In genomic region chr7:98770257-98770890, GRCm38 (mm10) we compare ENCODE assay signal across 10 mouse cellular contexts.
DNase-seq lines count a peak whose midpoint lies in the region; ATAC-seq and TF ChIP-seq lines count a peak whose summit lies in the region.
"Had no signal": no experiment of that assay in that cellular context is flagged by ENCODE, and none has a peak within 500 bp of the region (broad histone marks: within the 10 kb centered on the region; RNA-seq: fewer than 3 reads in every experiment).

No protein-coding gene starts in this region.

- H3K9me3 ChIP-seq in hindbrain, embryonic 12.5 days (replicated peaks), result no peaks in the 10 kb centered on the region
- H3K9me3 ChIP-seq in hindbrain, embryonic 13.5 days, result no peaks in the 10 kb centered on the region
- no peaks in the 10 kb centered on the region for H3K9me3 ChIP-seq in MEL (replicated peaks; ENCODE audit: insufficient read depth, low read length)
- H3K9me3 ChIP-seq in embryonic facial prominence, embryonic 15.5 days (replicated peaks), result no peaks in the 10 kb centered on the region
- H3K9me3 ChIP-seq: embryonic facial prominence, embryonic 12.5 days; neural tube, embryonic 15.5 days had no signal

- no peak overlapping the region for H3K9ac ChIP-seq in hindbrain, embryonic 12.5 days
- no peak overlapping the region for H3K9ac ChIP-seq in hindbrain, embryonic 13.5 days
- peak overlapping the region; percentile 44 for H3K9ac ChIP-seq in MEL (ENCODE audit: control insufficient read depth, low read depth, low read length, poor library complexity, severe bottlenecking)
- no peak overlapping the region for H3K9ac ChIP-seq in embryonic facial prominence, embryonic 15.5 days
- H3K9ac ChIP-seq: embryonic facial prominence, embryonic 12.5 days; neural tube, embryonic 15.5 days had no signal

- no peak overlapping the region for H3K27ac ChIP-seq in hindbrain, embryonic 12.5 days
- no peak overlapping the region for H3K27ac ChIP-seq in hindbrain, embryonic 13.5 days
- peak overlapping the region; percentile 43 for H3K27ac ChIP-seq in MEL (ENCODE audit: control insufficient read depth, low read depth, low read length)
- H3K27ac ChIP-seq in embryonic facial prominence, embryonic 15.5 days (replicated peaks), result no peak overlapping the region; the same call in 1 of the 2 replicates
- H3K27ac ChIP-seq in cerebellum, adult 2 months (ENCODE audit: insufficient read depth, low read length), result no peak overlapping the region
- H3K27ac ChIP-seq: embryonic facial prominence, embryonic 12.5 days; neural tube, embryonic 15.5 days had no signal

- TF ChIP-seq EP300 in MEL (IDR thresholded peaks at IDR 0.05; ENCODE audit: low read depth in 1 of 2, low read length in 2 of 2), result no peak

- no peaks in the 10 kb centered on the region for H3K79me2 ChIP-seq in MEL (ENCODE audit: control insufficient read depth, insufficient read depth, low read length, poor library complexity)

- no peaks in the 10 kb centered on the region for H3K27me3 ChIP-seq in hindbrain, embryonic 12.5 days
- peaks cover 12% of the 10 kb centered on the region; the same call in 1 of the 2 replicates for H3K27me3 ChIP-seq in hindbrain, embryonic 13.5 days
- H3K27me3 ChIP-seq in MEL (ENCODE audit: control insufficient read depth in 1 of 2, insufficient read depth in 2 of 2, low read length in 2 of 2), result no peaks in the 10 kb centered on the region
- H3K27me3 ChIP-seq in embryonic facial prominence, embryonic 15.5 days, result no peaks in the 10 kb centered on the region
- no peaks in the 10 kb centered on the region for H3K27me3 ChIP-seq in cerebellum, adult 2 months (ENCODE audit: control insufficient read depth, insufficient read depth, low read length)
- H3K27me3 ChIP-seq: embryonic facial prominence, embryonic 12.5 days had no signal

- peak; percentile 58 to 72; a peak in 3 of 4 replicates for TF ChIP-seq POLR2A in MEL (IDR thresholded peaks at IDR 0.05; ENCODE audit: control insufficient read depth in 1 of 2, insufficient read depth in 1 of 2, low read depth in 1 of 2, low read length in 2 of 2, poor library complexity in 1 of 2)
- TF ChIP-seq POLR2A in cerebellum, adult 2 months (IDR thresholded peaks at IDR 0.05; ENCODE audit: borderline replicate concordance, insufficient read depth, low read length), result no peak

- intact Hi-C loops in gastrocnemius, postnatal 36 days (cut with DNase I), result loop anchor here (10.0 kb wide), 1 partner anchor 286 kb away; the partner anchor contains the start of gene Lrrc32

- TF ChIP-seq CTCF in MEL (IDR thresholded peaks at IDR 0.05 in 2 of 3, conservative IDR thresholded peaks at IDR 0.05 in 1 of 3; ENCODE audit: control insufficient read depth in 1 of 3, insufficient read depth in 1 of 3, low read depth in 2 of 3, low read length in 3 of 3, poor library complexity in 1 of 3, severe bottlenecking in 1 of 3), result no peak; a peak in 1 of 6 replicates
- no peak for TF ChIP-seq CTCF in cerebellum, adult 2 months (IDR thresholded peaks at IDR 0.05; ENCODE audit: borderline replicate concordance, insufficient read depth, low read depth, low read length)

- WGBS in hindbrain, embryonic 12.5 days, result 7% methylated on average over 8 of the region's 8 CpGs
- WGBS in hindbrain, embryonic 13.5 days, result 8% methylated on average over 8 of the region's 8 CpGs
- 9% methylated on average over 8 of the region's 8 CpGs for WGBS in embryonic facial prominence, embryonic 15.5 days
- 76% methylated on average over 8 of the region's 8 CpGs for WGBS in cerebellum, adult 2 months

- no peak overlapping the region for H3K4me3 ChIP-seq in hindbrain, embryonic 12.5 days
- H3K4me3 ChIP-seq in hindbrain, embryonic 13.5 days, result no peak overlapping the region
- peak overlapping the region; percentile 21 to 46 for H3K4me3 ChIP-seq in MEL (ENCODE audit: control insufficient read depth in 1 of 2, insufficient read depth in 1 of 2, low read depth in 2 of 2, low read length in 2 of 2)
- no peak overlapping the region for H3K4me3 ChIP-seq in embryonic facial prominence, embryonic 15.5 days (replicated peaks)
- H3K4me3 ChIP-seq in cerebellum, adult 2 months (replicated peaks; ENCODE audit: insufficient read depth, low read depth, low read length), result no peak overlapping the region
- H3K4me3 ChIP-seq: embryonic facial prominence, embryonic 12.5 days; neural tube, embryonic 15.5 days had no signal

- TF ChIP-seq RAD21 in MEL (IDR thresholded peaks at IDR 0.05; ENCODE audit: low read depth, low read length), result no peak; the same call in none of the 2 replicates

- H3K36me3 ChIP-seq in hindbrain, embryonic 12.5 days, result no peaks in the 10 kb centered on the region
- H3K36me3 ChIP-seq in hindbrain, embryonic 13.5 days, result no peaks in the 10 kb centered on the region
- H3K36me3 ChIP-seq in MEL (ENCODE audit: control insufficient read depth in 1 of 2, insufficient read depth in 2 of 2, low read length in 2 of 2), result no peaks in the 10 kb centered on the region
- H3K36me3 ChIP-seq in embryonic facial prominence, embryonic 15.5 days, result no peaks in the 10 kb centered on the region
- H3K36me3 ChIP-seq: embryonic facial prominence, embryonic 12.5 days; neural tube, embryonic 15.5 days had no signal

- DNase-seq in MEL (ENCODE audit: low read depth, low spot score), result peak; percentile 73
- DNase-seq in cerebellum, adult 2 months, result no peak
- DNase-seq in frontal cortex, postnatal 14 days (ENCODE audit: low spot score in 2 of 2), result no peak
- DNase-seq in gastrocnemius, postnatal 36 days, result no peak

- H3K4me2 ChIP-seq in hindbrain, embryonic 12.5 days (replicated peaks), result 0 out of 2 replicates have a peak overlapping the region, but pooled peaks have one; percentile 11
- H3K4me2 ChIP-seq in hindbrain, embryonic 13.5 days, result no peak overlapping the region
- peak overlapping the region; percentile 28 for H3K4me2 ChIP-seq in embryonic facial prominence, embryonic 15.5 days (replicated peaks)
- H3K4me2 ChIP-seq: embryonic facial prominence, embryonic 12.5 days; neural tube, embryonic 15.5 days had no signal

- peaks cover 18% of the 10 kb centered on the region for H3K4me1 ChIP-seq in hindbrain, embryonic 12.5 days
- H3K4me1 ChIP-seq in hindbrain, embryonic 13.5 days (replicated peaks), result peaks cover 6% of the 10 kb centered on the region; the same call in 1 of the 2 replicates
- H3K4me1 ChIP-seq in MEL (ENCODE audit: control insufficient read depth in 1 of 2, insufficient read depth in 2 of 2, low read length in 2 of 2), result peaks cover 3 to 9% of the 10 kb centered on the region in 2 experiments; a peak in 3 of 4 replicates
- H3K4me1 ChIP-seq in embryonic facial prominence, embryonic 15.5 days, result peaks cover 16% of the 10 kb centered on the region
- H3K4me1 ChIP-seq in cerebellum, adult 2 months (ENCODE audit: control insufficient read depth, insufficient read depth, low read length), result peaks cover 13% of the 10 kb centered on the region

- ATAC-seq in hindbrain, embryonic 12.5 days (ENCODE audit: low FRiP score), result no peak
- no peak for ATAC-seq in hindbrain, embryonic 13.5 days (ENCODE audit: low FRiP score)
- ATAC-seq in embryonic facial prominence, embryonic 15.5 days (ENCODE audit: insufficient number of reproducible peaks, low FRiP score, low TSS enrichment, low read depth), result peak; percentile 37; the same call in 1 of the 2 replicates
- ATAC-seq in megakaryocyte, adult 5-6 weeks (ENCODE audit: poor library complexity, severe bottlenecking), result peak; percentile 73

TF ChIP-seq in MEL, 35 proteins besides CTCF, POLR2A, EP300 and RAD21:
- peak; percentile 76 for TF ChIP-seq ZMIZ1 (IDR thresholded peaks at IDR 0.05; ENCODE audit: low read depth, low read length)
- no peak for TF ChIP-seq GATA1 (IDR thresholded peaks at IDR 0.05; ENCODE audit: low read depth, low read length)
- no peak for TF ChIP-seq MEF2A (IDR thresholded peaks at IDR 0.05; ENCODE audit: extremely low read depth, insufficient replicate concordance, low read depth, low read length, poor library complexity, severe bottlenecking)
- TF ChIP-seq TBP (IDR thresholded peaks at IDR 0.05; ENCODE audit: low read depth, low read length), result no peak
- TF ChIP-seq HCFC1 (IDR thresholded peaks at IDR 0.05; ENCODE audit: low read depth, low read length), result no peak
- TF ChIP-seq NELFE (IDR thresholded peaks at IDR 0.05; ENCODE audit: low read depth, low read length), result peak; percentile 63
- TF ChIP-seq ZC3H11A (IDR thresholded peaks at IDR 0.05; ENCODE audit: low read depth, low read length), result no peak
- no peak for TF ChIP-seq CHD1 (IDR thresholded peaks at IDR 0.05; ENCODE audit: low read depth, low read length)
- no peak for TF ChIP-seq RCOR1 (IDR thresholded peaks at IDR 0.05; ENCODE audit: low read depth, low read length)
- no peak for TF ChIP-seq NRF1 (IDR thresholded peaks at IDR 0.05; ENCODE audit: insufficient read depth, low read depth, low read length, poor library complexity, severe bottlenecking)
- no peak for TF ChIP-seq SMC3 (IDR thresholded peaks at IDR 0.05; ENCODE audit: low read depth, low read length)
- no peak for TF ChIP-seq KAT2A (conservative IDR thresholded peaks at IDR 0.05; ENCODE audit: low read depth, low read length)

Comparison
In these comparisons a context has a peak if more than half of its experiments do, and no peak if none do; other contexts are left out.
1. ATAC-seq: peak in embryonic facial prominence, embryonic 15.5 days (single experiment) and megakaryocyte, adult 5-6 weeks (single experiment); none in hindbrain, embryonic 12.5 days (single experiment) and hindbrain, embryonic 13.5 days (single experiment).
2. H3K4me3 ChIP-seq: peak in MEL (2 of 2); none in hindbrain, embryonic 12.5 days (single experiment), hindbrain, embryonic 13.5 days (single experiment), embryonic facial prominence, embryonic 15.5 days (single experiment) and cerebellum, adult 2 months (single experiment).